Mouse (Mus musculus) cerebellum, adult (tissue): Measurements from ENCODE around the gene Tmem230.

Experiments
- ATAC-seq: cut with Nextera tagmentation; 2 replicates; pipeline ENCODE4 v1.9.2; 2017; ENCODE audit warnings: mild to moderate bottlenecking, moderate library complexity, mixed read lengths; ENCODE audit not compliant: insufficient number of reproducible peaks, low FRiP score, low TSS enrichment

Tmem230 gene

GRCm38 (mm10) chr2:132235291-132235690 is 12.3 kb downstream of the Tmem230 start:
- ATAC-seq, result no peak

- no peak for ATAC-seq
Measured at GRCm38 (mm10) chr2:132233985-132234765, 13.4 kb downstream of the Tmem230 start.

GRCm38 (mm10) chr2:132232413-132232945 is 15.1 kb downstream of the Tmem230 start:
- ATAC-seq, result no peak

DNA sequence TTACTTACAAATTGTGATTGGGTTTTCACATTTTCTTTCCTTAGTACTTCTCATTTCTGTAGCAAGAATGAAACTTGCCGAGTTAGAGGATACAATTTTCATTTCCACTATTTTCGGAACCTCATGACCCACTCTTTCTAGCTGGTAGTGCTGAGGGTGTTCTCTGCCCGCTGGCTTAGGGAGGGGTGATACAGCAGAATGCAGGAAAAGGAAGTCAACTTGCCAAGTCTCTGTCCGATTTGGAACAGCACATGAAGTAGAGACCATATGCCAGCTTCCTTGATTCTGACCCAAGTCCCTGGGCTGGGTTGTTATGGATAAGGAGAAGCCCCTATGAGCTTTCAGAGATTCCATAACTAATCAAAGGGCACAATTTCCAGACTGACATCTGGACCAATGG is 23.2 kb downstream of the Tmem230 start:
- ATAC-seq, result no peak

- ATAC-seq, result peak; percentile 26; the same call in 1 of the 2 replicates
Measured at GRCm38 (mm10) chr2:132221611-132222073, 26.0 kb downstream of the Tmem230 start.

DNA sequence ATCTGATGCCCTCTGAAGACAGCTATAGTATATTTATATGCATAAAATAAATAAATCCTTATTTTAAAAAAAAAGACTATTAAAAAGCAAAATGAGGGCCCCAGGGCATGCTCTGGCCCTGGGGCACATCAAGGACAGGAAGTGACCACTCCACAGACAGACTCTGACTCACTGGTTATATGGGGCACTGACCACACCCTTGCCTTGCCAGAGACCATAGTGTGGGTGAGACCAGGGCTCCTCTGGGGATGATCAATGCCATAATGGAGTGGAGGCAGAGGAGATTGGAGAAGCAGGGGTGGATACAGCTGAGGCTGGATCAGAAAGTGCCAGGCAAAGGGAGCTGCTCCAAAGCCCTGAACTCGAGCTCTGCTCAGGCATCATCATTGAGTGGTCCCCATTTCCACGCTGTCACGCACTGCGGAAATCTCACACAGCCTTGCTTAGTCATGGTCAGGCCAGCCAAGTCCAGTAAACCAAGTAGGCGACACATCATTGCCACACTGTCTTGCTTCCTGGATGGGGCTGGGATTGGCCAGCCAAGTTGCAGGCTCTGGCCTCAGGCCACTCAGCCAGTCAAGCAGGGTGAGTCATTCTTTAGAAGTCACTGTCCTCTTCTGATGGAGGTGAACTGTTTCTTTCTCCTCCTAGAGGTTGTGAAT is 35.5 kb downstream of the Tmem230 start:
- no peak for ATAC-seq

- no peak for ATAC-seq
Measured at GRCm38 (mm10) chr2:132210806-132211312, 36.7 kb downstream of the Tmem230 start.

DNA sequence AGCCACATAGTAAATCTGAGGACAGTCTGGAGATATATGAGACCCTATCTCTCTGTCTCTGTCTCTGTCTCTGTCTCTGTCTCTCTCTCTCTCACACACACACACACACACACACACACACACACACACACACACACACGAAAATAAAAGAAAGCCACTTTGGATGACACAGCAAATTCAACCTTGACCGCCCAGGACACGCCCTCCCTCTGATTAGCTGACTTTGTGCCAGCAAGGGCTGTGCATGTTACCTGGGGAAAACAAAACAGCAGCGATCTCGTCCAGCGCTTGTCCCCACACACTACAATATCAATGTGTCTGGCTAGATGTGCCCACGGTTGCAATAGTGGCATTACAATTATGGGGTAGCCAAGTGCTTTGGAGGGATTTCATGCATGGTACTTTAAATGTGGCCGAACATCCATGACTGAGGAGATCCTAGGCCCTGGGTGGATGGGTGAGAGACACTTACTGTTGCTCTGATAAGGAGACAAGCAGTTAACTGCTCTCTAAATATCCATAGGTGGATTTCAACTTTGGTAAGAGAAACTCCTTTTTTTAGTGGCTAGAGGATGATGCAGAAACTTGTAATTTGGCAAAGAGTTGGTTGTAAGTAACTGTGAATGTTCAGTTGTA is 39.2 kb downstream of the Tmem230 start:
- no peak for ATAC-seq

GRCm38 (mm10) chr2:132206316-132206881 is 41.2 kb downstream of the Tmem230 start:
- no peak for ATAC-seq

GRCm38 (mm10) chr2:132205549-132205948 is 42.1 kb downstream of the Tmem230 start:
- ATAC-seq, result no peak

DNA sequence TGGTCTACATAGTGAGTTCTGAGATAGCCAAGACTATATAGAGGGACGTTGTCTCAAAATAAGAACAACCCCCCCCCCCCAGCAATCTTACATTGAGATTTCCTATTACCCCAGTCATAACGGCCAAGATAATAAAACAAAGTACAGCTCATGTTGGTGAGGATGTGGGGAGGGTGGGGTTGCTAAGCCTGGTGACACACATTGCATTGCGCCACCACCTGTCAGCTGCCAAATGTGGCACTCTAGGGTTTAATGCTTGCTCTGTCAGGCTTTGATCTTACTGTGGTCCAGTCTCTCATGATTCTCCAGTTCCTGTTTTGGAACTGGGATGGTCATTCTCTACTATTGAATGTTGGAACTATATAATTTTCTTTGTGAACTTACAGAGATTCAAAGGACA is 43.8 kb downstream of the Tmem230 start:
- ATAC-seq, result no peak

- no peak for ATAC-seq
Measured at GRCm38 (mm10) chr2:132203186-132203585, 44.4 kb downstream of the Tmem230 start.

DNA sequence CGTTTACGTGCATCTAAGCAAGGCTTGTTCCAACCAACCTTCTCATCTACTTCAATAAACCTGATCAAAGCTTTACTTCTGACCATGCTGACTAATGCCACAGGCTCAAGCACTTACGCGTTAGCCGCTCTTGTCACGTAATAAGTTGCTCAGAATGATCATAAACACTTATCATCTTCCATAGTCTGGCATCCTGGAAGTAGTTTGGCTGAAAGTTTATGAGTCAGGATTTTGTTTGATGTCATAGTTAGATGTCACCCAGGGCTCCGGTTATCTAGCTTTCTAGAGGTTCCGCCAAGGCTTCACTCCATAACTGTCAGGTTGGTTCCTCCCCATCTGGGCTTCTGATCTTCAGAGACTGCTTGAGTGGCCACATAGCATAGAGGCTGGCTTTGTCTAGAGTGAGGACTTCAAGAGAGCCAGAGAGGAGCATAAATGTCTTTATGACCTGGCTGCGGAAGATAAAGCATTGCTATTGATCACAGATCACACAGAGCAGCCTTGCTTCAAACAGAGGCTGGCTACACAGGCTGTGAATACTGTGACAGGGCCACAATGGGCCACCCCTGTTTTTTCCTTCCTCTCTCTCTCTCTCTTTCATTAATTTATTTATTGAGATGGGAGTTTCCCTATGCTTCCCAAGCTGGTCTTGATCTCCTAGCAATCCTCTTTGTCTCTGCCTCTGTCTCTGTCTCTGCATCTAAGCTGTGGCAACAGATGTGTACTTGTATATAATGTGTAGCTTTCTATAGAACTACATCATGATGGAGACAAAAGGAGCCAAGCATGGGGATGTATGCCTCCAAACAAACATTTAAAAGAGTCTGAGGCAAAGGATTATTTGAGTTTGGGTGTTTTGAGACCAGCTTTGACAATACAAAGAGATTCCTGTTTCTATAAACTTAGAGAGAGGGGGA is 49.3 kb downstream of the Tmem230 start:
- no peak for ATAC-seq

GRCm38 (mm10) chr2:132195602-132196001 is 52.0 kb downstream of the Tmem230 start:
- no peak for ATAC-seq

DNA sequence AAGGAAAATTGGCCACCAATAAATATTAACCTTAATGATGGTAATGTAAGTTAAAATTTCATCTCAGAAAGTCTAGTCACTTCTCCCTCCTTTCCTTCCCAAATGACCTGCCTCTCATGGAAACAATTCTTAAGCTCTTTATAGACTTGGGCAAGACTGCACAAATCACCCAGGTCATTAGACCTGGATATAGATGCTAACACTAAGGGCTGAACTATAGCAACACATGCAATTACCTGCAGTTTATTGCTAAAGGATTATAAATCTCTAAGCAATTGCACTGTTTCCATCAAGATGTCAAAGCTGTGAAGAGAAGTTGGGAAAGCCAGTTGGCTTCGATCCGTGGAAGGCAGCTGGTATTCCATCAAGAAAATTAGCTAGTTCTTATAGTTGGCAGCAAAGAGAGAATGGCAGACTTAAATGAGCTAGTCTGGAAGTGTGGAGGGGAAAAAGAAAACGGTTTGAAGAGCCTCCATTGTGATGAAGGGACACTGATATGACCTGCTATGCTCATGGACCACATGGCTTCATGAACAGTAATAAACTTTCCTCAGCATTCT is 56.9 kb downstream of the Tmem230 start:
- no peak for ATAC-seq
